Mouse (Mus musculus): Measurements from ENCODE around the gene Samd4. TPM values are rescaled to one million over a fixed set of nuclear protein-coding genes. Genes with fewer than 3 reads are reported as not detected.

Gene Samd4
- total and polyA plus RNA-seq, 3 experiments = 0.22 TPM; not detected in 2

GRCm38 (mm10) chr14:47091908-47092307, 209.3 kb downstream of the Samd4 start:
- peaks cover 25% of the 10 kb centered on the region for H3K27me3 ChIP-seq (ENCODE audit: insufficient read depth, low read length)
- H3K36me3 ChIP-seq (replicated peaks) = no peaks in the 10 kb centered on the region
- H3K4me1 ChIP-seq (ENCODE audit: insufficient read depth, low read depth, low read length) = no peaks in the 10 kb centered on the region
- H3K9me3 ChIP-seq (replicated peaks) = no peaks in the 10 kb centered on the region
- H3K4me3 ChIP-seq (ENCODE audit: low read depth, low read length) = no peak overlapping the region
- DNase-seq (ENCODE audit: low spot score) = no peak
- ATAC-seq (ENCODE audit: extremely low read depth, insufficient number of reproducible peaks, low FRiP score, poor library complexity, severe bottlenecking) = no peak
- no peak for TF ChIP-seq GATA1 (IDR thresholded peaks at IDR 0.05; ENCODE audit: borderline replicate concordance, low read length)
- no peak for TF ChIP-seq POLR2AphosphoS5 (IDR thresholded peaks at IDR 0.05; ENCODE audit: insufficient replicate concordance, low read depth, low read length)

GRCm38 (mm10) chr14:47093355-47093792, 210.7 kb downstream of the Samd4 start:
- Histone ChIP-seq H3K4me1 (ENCODE audit: insufficient read depth, low read depth, low read length) (no peaks in the 10 kb centered on the region), H3K36me3 (replicated peaks) (no peaks in the 10 kb centered on the region), H3K4me3 (ENCODE audit: low read depth, low read length) (no peak overlapping the region), H3K9me3 (replicated peaks) (no peaks in the 10 kb centered on the region), H3K27me3 (ENCODE audit: insufficient read depth, low read length) (peaks cover 15% of the 10 kb centered on the region; the same call in 1 of the 2 replicates)
- DNase-seq (ENCODE audit: low spot score) = no peak
- no peak for ATAC-seq (ENCODE audit: extremely low read depth, insufficient number of reproducible peaks, low FRiP score, poor library complexity, severe bottlenecking)
- no peak for TF ChIP-seq GATA1 (IDR thresholded peaks at IDR 0.05; ENCODE audit: borderline replicate concordance, low read length)
- no peak for TF ChIP-seq GATA2 (IDR thresholded peaks at IDR 0.05; ENCODE audit: borderline replicate concordance, low read depth, low read length)
- TF ChIP-seq TAL1 (conservative IDR thresholded peaks at IDR 0.05; ENCODE audit: low read depth, low read length) = no peak
- no peak for TF ChIP-seq CTCF (IDR thresholded peaks at IDR 0.05; ENCODE audit: low read depth, low read length)
- TF ChIP-seq POLR2AphosphoS5 (IDR thresholded peaks at IDR 0.05; ENCODE audit: insufficient replicate concordance, low read depth, low read length) = no peak

- H3K27me3 ChIP-seq (ENCODE audit: insufficient read depth, low read length) = peaks cover 8% of the 10 kb centered on the region; the same call in 1 of the 2 replicates
- TF ChIP-seq GATA1 (IDR thresholded peaks at IDR 0.05; ENCODE audit: borderline replicate concordance, low read length) (no peak), POLR2AphosphoS5 (IDR thresholded peaks at IDR 0.05; ENCODE audit: insufficient replicate concordance, low read depth, low read length) (no peak), TAL1 (conservative IDR thresholded peaks at IDR 0.05; ENCODE audit: low read depth, low read length) (no peak), CTCF (IDR thresholded peaks at IDR 0.05; ENCODE audit: low read depth, low read length) (no peak), GATA2 (IDR thresholded peaks at IDR 0.05; ENCODE audit: borderline replicate concordance, low read depth, low read length) (no peak)
- H3K4me1 ChIP-seq (ENCODE audit: insufficient read depth, low read depth, low read length) = no peaks in the 10 kb centered on the region
- no peak for DNase-seq (ENCODE audit: low spot score)
- H3K4me3 ChIP-seq (ENCODE audit: low read depth, low read length) = no peak overlapping the region
- no peak for ATAC-seq (ENCODE audit: extremely low read depth, insufficient number of reproducible peaks, low FRiP score, poor library complexity, severe bottlenecking)
- H3K9me3 ChIP-seq (replicated peaks) = no peaks in the 10 kb centered on the region
- H3K36me3 ChIP-seq (replicated peaks) = no peaks in the 10 kb centered on the region
Measured at GRCm38 (mm10) chr14:47095036-47095435, 212.4 kb downstream of the Samd4 start.

- Histone ChIP-seq H3K36me3 (replicated peaks) (no peaks in the 10 kb centered on the region), H3K9me3 (replicated peaks) (no peaks in the 10 kb centered on the region), H3K4me1 (ENCODE audit: insufficient read depth, low read depth, low read length) (no peaks in the 10 kb centered on the region), H3K27me3 (ENCODE audit: insufficient read depth, low read length) (peaks cover 2% of the 10 kb centered on the region; the same call in 1 of the 2 replicates), H3K4me3 (ENCODE audit: low read depth, low read length) (no peak overlapping the region)
- no peak for DNase-seq (ENCODE audit: low spot score)
- ATAC-seq (ENCODE audit: extremely low read depth, insufficient number of reproducible peaks, low FRiP score, poor library complexity, severe bottlenecking) = no peak
- no peak for TF ChIP-seq CTCF (IDR thresholded peaks at IDR 0.05; ENCODE audit: low read depth, low read length)
- TF ChIP-seq POLR2AphosphoS5 (IDR thresholded peaks at IDR 0.05; ENCODE audit: insufficient replicate concordance, low read depth, low read length) = no peak
- no peak for TF ChIP-seq GATA2 (IDR thresholded peaks at IDR 0.05; ENCODE audit: borderline replicate concordance, low read depth, low read length)
- TF ChIP-seq TAL1 (conservative IDR thresholded peaks at IDR 0.05; ENCODE audit: low read depth, low read length) = no peak
- TF ChIP-seq GATA1 (IDR thresholded peaks at IDR 0.05; ENCODE audit: borderline replicate concordance, low read length) = no peak
Measured at GRCm38 (mm10) chr14:47096357-47096756, 213.7 kb downstream of the Samd4 start.

GRCm38 (mm10) chr14:47104246-47105173, 221.9 kb downstream of the Samd4 start:
- Histone ChIP-seq H3K9me3 (replicated peaks) (no peaks in the 10 kb centered on the region), H3K4me1 (ENCODE audit: insufficient read depth, low read depth, low read length) (no peaks in the 10 kb centered on the region), H3K36me3 (replicated peaks) (no peaks in the 10 kb centered on the region), H3K4me3 (ENCODE audit: low read depth, low read length) (no peak overlapping the region), H3K27me3 (ENCODE audit: insufficient read depth, low read length) (0 out of 2 replicates have a peak, but pooled peaks cover 3% of the 10 kb centered on the region)
- TF ChIP-seq CTCF (IDR thresholded peaks at IDR 0.05; ENCODE audit: low read depth, low read length) = no peak
- TF ChIP-seq TAL1 (conservative IDR thresholded peaks at IDR 0.05; ENCODE audit: low read depth, low read length) = no peak
- no peak for TF ChIP-seq GATA2 (IDR thresholded peaks at IDR 0.05; ENCODE audit: borderline replicate concordance, low read depth, low read length)
- no peak for TF ChIP-seq GATA1 (IDR thresholded peaks at IDR 0.05; ENCODE audit: borderline replicate concordance, low read length)
- ATAC-seq (ENCODE audit: extremely low read depth, insufficient number of reproducible peaks, low FRiP score, poor library complexity, severe bottlenecking) (no peak), DNase-seq (ENCODE audit: low spot score) (no peak)

GRCm38 (mm10) chr14:47105174-47105557, 222.5 kb downstream of the Samd4 start:
- no peaks in the 10 kb centered on the region for H3K9me3 ChIP-seq (replicated peaks)
- TF ChIP-seq TAL1 (conservative IDR thresholded peaks at IDR 0.05; ENCODE audit: low read depth, low read length) (no peak), CTCF (IDR thresholded peaks at IDR 0.05; ENCODE audit: low read depth, low read length) (no peak), GATA2 (IDR thresholded peaks at IDR 0.05; ENCODE audit: borderline replicate concordance, low read depth, low read length) (no peak), POLR2AphosphoS5 (IDR thresholded peaks at IDR 0.05; ENCODE audit: insufficient replicate concordance, low read depth, low read length) (no peak), GATA1 (IDR thresholded peaks at IDR 0.05; ENCODE audit: borderline replicate concordance, low read length) (no peak)
- H3K4me3 ChIP-seq (ENCODE audit: low read depth, low read length) = no peak overlapping the region
- 0 out of 2 replicates have a peak, but pooled peaks cover 3% of the 10 kb centered on the region for H3K27me3 ChIP-seq (ENCODE audit: insufficient read depth, low read length)
- no peaks in the 10 kb centered on the region for H3K4me1 ChIP-seq (ENCODE audit: insufficient read depth, low read depth, low read length)
- ATAC-seq (ENCODE audit: extremely low read depth, insufficient number of reproducible peaks, low FRiP score, poor library complexity, severe bottlenecking) (no peak), DNase-seq (ENCODE audit: low spot score) (no peak)
- no peaks in the 10 kb centered on the region for H3K36me3 ChIP-seq (replicated peaks)

Measured in G1E (cell line).